Mouse (Mus musculus): ENCODE data around the gene Jarid2. TPM values are rescaled to one million over a fixed set of nuclear protein-coding genes. Genes with fewer than 3 reads are reported as not detected.

The Jarid2 gene
- total RNA-seq, 2 experiments from 2014 or later = 45.0 to 60.1 TPM

- DNase-seq = no peak
Measured at GRCm38 (mm10) chr13:44917202-44917601, 187.9 kb downstream of the Jarid2 start.

DNA sequence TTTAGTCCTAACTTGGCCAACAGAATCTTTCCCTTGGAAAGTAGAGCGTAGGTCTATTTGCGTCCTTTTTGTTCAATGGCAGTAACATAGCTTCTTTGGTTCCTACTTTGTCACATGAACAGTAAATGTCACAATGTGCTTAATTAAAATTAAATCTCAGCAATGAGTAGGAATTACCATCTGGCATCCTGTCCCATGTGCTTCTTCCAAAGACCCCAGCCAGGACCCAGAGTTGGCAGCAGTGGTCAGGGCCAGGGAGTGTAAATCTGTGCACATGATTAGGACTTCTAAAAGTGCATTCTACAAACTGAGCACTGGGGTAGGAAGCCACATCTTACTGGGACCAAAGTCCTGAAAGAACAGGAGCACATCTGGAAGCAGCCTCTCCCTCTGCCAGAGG, 189.0 kb downstream of the Jarid2 start:
- DNase-seq = no peak

GRCm38 (mm10) chr13:44921095-44921494, 191.8 kb downstream of the Jarid2 start:
- DNase-seq = no peak

- DNase-seq = no peak
Measured at GRCm38 (mm10) chr13:44921721-44922120, 192.4 kb downstream of the Jarid2 start.

DNA sequence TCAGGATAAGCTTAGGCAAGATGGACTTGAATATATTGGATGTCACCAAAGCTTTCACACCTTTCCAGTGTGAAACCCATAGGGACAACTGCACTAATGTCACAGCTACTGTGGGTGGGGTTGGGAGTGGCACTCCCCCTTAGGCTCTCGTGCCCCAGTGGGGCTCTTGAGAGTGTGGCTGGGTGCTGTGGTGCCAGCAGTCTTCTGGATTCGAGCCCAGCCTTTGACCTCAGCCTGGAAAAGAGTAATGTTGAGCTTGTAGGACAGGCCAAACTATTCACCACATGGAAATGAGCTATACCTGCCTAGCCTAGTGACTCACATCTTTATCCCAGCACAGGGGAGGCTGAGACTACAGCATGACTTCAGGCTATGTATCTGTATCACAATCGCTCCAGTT, 194.8 kb downstream of the Jarid2 start:
- peak; percentile 67 for DNase-seq

DNA sequence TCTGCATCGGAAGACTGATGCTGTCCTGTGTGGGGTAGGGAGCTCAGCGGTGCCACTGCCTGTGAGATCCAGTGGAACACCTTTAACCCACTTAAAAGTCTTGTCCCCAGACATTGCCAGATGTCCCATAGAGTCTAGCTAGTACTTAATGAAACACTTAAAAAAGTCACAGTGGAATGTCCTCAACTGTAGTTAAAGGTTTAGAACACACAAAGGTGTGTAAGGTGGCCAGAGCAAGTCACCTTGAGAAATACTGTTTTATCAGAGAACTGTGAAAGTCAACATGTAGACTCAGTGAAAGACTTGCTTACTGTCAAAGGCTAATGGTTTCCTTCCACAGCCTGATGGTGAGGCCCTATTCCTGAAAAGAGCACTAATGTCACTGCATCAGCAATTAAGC, 195.9 kb downstream of the Jarid2 start:
- no peak for DNase-seq

DNA sequence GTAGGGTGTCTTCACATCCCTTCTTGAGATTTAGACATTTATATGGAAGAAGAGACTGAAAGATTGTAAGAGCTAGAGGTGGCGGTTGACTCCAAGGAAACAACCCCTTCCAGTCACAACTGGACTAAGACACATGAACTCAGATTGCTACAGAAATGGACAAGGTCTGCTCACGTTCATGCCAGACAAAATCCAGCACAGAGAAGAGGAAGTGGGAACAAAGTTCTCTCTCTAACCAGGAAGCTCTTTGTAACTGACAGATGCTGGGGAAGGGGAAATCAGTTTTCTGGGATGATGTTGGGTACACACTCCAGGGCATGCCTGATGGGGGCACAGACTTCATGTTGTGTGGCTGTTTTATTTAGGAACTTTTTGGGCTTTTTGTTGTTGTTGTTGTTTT, 197.0 kb downstream of the Jarid2 start:
- DNase-seq = no peak

GRCm38 (mm10) chr13:44932307-44933264, 203.3 kb downstream of the Jarid2 start:
- DNase-seq = no peak

- no peak for DNase-seq
Measured at GRCm38 (mm10) chr13:44933575-44933974, 204.3 kb downstream of the Jarid2 start.

GRCm38 (mm10) chr13:44937681-44938080, 208.4 kb downstream of the Jarid2 start:
- DNase-seq = no peak

DNA sequence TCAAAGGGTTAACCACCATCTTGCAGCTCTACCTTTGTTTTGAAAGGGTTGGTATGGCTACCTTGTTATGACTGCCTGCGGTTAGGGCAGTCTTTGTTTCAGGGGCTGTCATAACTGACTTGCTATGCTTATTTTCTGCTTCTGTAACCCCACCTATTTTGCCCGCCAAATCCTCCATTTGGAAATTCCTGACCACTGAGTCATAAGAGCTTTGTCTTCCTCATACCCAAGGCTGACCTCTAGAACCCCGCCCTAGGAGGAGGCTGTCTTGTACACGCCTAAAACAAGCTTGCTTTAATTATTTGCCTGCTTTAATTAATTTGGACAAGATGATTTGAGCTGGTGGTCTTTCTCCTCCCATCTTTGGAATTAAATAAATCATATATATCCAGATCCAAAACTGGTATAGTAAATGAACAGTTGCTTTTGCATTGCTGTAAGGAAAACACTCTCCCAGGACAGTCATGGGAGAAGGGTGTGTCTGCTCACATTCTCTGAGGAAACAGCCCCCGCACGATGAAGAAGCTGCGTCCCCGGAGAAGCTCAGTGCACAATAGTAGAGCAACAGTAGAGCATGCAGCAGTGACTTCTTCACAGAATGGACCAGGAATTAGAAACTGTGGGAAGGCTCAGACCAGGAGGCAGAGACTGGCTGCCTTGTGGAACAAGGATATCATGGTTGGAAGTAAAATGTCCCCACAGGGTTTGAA, 210.2 kb downstream of the Jarid2 start:
- no peak for DNase-seq

- no peak for DNase-seq
Measured at GRCm38 (mm10) chr13:44943618-44944017, 214.3 kb downstream of the Jarid2 start.

DNA sequence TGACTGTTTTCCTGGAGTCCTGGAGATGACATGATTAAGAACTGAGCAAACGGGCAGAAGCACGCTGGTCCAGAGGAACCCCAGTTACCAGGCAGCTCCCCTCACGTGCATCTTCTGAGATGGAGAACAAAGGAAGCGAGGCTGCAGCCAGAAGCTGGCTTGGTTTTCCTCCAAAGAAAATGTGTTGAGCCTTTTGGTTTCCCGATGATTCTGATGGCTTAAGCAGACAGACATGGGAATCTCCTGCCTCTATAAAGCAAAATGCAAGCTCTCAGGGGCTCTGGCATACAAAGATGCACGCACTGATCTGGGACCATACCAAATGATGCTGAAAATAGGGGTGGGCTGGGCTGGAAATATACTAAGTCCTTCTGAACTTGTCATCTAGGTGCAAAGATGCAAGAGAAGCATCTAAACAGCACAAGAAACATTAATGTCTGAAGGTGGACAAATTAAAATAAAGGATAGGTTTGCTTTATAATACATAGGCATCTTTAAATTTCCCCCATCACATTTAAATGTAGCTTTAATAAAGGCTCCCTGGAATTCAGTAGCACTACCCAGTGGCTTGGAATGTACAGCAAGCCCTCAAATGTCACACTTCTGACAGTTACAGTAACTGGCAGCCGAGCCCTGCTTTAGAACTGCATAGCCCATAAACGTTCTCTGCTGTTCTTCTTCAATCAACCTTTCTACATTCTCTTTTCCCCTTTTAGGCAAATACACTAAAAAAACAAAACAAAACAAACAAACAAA, 217.8 kb downstream of the Jarid2 start:
- DNase-seq = no peak

DNA sequence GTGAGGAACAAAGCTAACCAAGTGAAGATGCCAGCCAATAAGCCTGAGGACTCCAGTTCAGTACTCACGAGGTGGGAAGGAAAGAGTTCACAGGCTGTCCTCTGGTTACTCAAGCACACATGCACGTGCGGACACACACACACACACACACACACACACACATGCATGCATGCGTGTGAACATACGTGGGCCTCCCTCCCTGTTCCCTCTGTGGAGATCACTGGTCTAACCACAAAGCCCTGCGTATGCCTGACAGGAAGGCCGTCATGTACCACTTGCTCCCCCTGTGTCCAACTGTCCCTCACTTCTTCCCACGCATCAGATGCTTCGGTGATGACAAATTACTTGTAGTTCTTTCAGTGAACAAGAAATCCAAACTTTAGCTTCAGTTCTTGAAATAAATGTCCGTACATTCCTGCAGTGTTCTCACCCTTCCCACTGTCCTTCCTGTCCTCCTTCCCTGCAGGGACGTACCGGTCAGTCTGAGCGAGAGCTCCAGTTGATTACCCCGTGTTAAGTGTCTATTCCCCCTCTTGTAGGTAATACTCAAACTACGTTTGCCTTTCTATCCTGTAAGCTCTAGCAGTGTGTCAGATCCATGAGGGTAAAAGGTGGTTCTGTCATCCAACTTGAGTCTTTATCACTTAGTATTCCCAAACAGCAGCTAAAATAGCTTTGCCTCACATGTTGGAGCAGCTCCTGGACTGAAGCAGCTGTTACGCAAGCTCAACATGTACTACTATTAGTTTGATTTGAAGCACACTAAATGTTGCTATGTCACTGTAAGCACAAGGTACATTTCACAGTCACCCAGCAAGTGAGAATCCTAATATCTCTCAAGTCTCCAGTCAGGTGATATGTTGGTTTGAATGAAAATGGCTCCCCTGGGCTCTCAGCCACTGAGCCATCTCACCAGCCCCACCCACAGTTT, 219.3 kb downstream of the Jarid2 start:
- no peak for DNase-seq

DNA sequence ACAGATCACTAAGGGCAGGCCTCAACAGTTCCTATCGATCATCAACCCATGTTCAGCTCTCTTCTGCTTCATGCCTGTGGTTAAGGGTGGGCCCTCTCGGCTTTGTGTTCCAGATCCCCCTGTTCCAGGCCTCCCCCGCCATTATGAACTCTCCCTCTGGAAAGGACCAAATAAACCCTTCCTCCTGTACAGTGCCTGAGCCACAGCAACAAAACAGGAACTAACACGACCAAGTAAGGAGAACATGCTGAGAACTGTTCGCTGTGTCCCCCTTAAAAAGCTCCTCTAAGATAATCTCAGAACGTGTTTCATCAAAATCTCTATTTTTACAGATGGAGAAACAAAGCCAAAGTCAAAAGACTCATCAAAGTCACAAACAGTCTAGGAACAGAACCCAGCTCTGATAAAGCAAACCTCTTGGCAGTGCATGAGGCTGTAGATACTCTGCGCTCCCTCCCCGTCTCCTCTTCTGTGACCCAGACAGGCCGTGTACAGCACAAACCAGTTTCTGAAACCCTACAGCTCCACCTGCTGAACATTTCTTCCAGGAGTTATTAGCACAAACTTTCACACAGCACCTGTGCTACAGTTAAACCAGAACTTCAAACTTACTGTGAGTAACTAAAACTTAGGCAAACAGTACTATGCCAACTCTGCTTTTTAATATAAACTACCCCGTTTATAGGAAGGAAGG, 223.3 kb downstream of the Jarid2 start:
- no peak for DNase-seq

GRCm38 (mm10) chr13:44953546-44954231, 224.4 kb downstream of the Jarid2 start:
- no peak for DNase-seq

- no peak for DNase-seq
Measured at GRCm38 (mm10) chr13:44954232-44954568, 224.9 kb downstream of the Jarid2 start.

- no peak for DNase-seq
Measured at GRCm38 (mm10) chr13:44955781-44956180, 226.5 kb downstream of the Jarid2 start.

- no peak for DNase-seq
Measured at GRCm38 (mm10) chr13:44957049-44957448, 227.8 kb downstream of the Jarid2 start.

DNA sequence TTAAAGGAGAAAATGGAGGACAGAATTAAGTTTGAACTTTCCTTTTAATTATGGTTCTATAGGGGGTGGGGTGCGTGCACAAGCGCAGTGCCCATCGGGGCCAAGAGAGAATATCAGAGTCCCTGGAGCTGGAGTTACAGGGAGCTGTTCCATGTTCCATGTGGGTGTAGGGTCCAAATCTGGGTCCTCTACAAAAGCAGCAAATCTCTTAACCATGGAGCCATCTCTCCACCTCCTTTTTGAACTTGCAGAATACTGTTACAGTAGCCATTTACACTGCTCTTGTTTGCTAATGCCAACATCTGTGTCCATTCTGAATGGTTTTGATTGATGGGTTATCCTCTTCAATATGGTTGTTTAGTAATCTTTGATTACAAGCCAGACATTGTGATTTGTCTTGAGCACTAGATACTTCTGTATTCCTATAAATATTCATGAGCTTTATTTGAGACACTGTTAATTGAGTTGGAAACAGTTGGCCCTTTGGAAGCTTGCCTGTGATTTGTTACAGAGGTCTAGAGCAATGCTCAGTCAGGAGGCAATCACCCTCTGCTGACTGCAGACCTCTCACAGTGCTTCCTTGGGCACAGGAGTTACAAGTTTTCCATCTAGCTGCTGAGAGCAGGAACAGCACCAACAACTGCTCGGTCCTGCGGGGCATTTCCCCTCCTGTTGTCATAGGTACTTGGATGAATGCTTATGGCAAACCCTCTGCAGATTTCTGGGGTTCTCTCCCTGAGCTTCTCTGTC, 231.4 kb downstream of the Jarid2 start:
- DNase-seq = no peak
